Mouse (Mus musculus): ENCODE measurements around the gene Cmss1. TPM values are rescaled to one million over a fixed set of nuclear protein-coding genes. Genes with fewer than 3 reads are reported as not detected.

Cmss1 gene
- total and polyA plus RNA-seq, 2 experiments = 3.1 to 7.8 TPM

GRCm38 (mm10) chr16:57260152-57260551, 346.5 kb downstream of the Cmss1 start:
- TF ChIP-seq POLR2A (IDR thresholded peaks at IDR 0.05; ENCODE audit: extremely low read depth, insufficient read depth, low read length) (no peak), CTCF (IDR thresholded peaks at IDR 0.05; ENCODE audit: low read depth, low read length) (no peak)
- WGBS = 87% methylated on average over 10 of the region's 10 CpGs
- H3K4me1 ChIP-seq (ENCODE audit: control insufficient read depth, insufficient read depth, low read length) = no peaks in the 10 kb centered on the region
- no peak overlapping the region for H3K9ac ChIP-seq (ENCODE audit: low read depth, low read length)
- no peaks in the 10 kb centered on the region for H3K79me2 ChIP-seq (ENCODE audit: control insufficient read depth, insufficient read depth, low read length)
- H3K27ac ChIP-seq (replicated peaks; ENCODE audit: insufficient read depth, low read depth, low read length) = no peak overlapping the region
- no peak for DNase-seq (ENCODE audit: extremely low read depth, low read depth, low spot score)
- H3K36me3 ChIP-seq (ENCODE audit: control insufficient read depth, insufficient read depth, low read length) = no peaks in the 10 kb centered on the region
- 0 out of 2 replicates have a peak, but pooled peaks cover 4% of the 10 kb centered on the region for H3K27me3 ChIP-seq (ENCODE audit: control insufficient read depth, insufficient read depth, low read length)
- H3K4me3 ChIP-seq (ENCODE audit: insufficient read depth, low read depth, low read length) = no peak overlapping the region

GRCm38 (mm10) chr16:57259356-57260083, 347.1 kb downstream of the Cmss1 start:
- Histone ChIP-seq H3K9ac (ENCODE audit: low read depth, low read length) (no peak overlapping the region), H3K36me3 (ENCODE audit: control insufficient read depth, insufficient read depth, low read length) (no peaks in the 10 kb centered on the region), H3K27ac (replicated peaks; ENCODE audit: insufficient read depth, low read depth, low read length) (no peak overlapping the region), H3K27me3 (ENCODE audit: control insufficient read depth, insufficient read depth, low read length) (0 out of 2 replicates have a peak, but pooled peaks cover 4% of the 10 kb centered on the region), H3K4me1 (ENCODE audit: control insufficient read depth, insufficient read depth, low read length) (no peaks in the 10 kb centered on the region), H3K79me2 (ENCODE audit: control insufficient read depth, insufficient read depth, low read length) (no peaks in the 10 kb centered on the region), H3K4me3 (ENCODE audit: insufficient read depth, low read depth, low read length) (no peak overlapping the region)
- 88% methylated on average over 13 of the region's 13 CpGs for WGBS
- no peak for TF ChIP-seq POLR2A (IDR thresholded peaks at IDR 0.05; ENCODE audit: extremely low read depth, insufficient read depth, low read length)
- no peak for TF ChIP-seq CTCF (IDR thresholded peaks at IDR 0.05; ENCODE audit: low read depth, low read length)
- no peak for DNase-seq (ENCODE audit: extremely low read depth, low read depth, low spot score)

Other genes with a start within 250 kb of the Cmss1 start
- gene Col8a1, start 147.9 kb upstream of the Cmss1 start, total RNA-seq (2014; rRNA removed) = 0.37 and 0.40 TPM in 2 replicates
- gene Col8a1, start 147.9 kb upstream of the Cmss1 start, polyA plus RNA-seq (2012; rRNA removed) = 0.06 and 0.10 TPM in 2 replicates